Mouse (Mus musculus) frontal cortex, adult 2 months (tissue): ENCODE measurements around the gene Npr2. TPM values are rescaled to one million over a fixed set of nuclear protein-coding genes. Genes with fewer than 3 reads are reported as not detected.
A peak's percentile ranks its signal among the peaks of the same experiment; 100 is the strongest.
"Not testable (repeated sequence)": the region's sequence is repeated elsewhere in the genome, so short reads cannot be mapped to it uniquely, and the experiment has no call there.

Experiments used
- DNase-seq, 2 experiments: peaks; one replicate each; pipeline ENCODE4 v3.0.0; 2022; ENCODE audit warnings: low spot score in 1 of 2; ENCODE audit errors: extremely low spot score in 1 of 2
- polyA plus RNA-seq: library from polyadenylated mRNA; depleted of rRNA; stranded (reverse); fragments of >200 nt; gene quantifications from 2 replicates; pipeline ENCODE4 v1.2.3, GENCODE M21; 2012; rRNA removed

The Npr2 gene
- 119 and 122 TPM in 2 replicates for polyA plus RNA-seq

DNA sequence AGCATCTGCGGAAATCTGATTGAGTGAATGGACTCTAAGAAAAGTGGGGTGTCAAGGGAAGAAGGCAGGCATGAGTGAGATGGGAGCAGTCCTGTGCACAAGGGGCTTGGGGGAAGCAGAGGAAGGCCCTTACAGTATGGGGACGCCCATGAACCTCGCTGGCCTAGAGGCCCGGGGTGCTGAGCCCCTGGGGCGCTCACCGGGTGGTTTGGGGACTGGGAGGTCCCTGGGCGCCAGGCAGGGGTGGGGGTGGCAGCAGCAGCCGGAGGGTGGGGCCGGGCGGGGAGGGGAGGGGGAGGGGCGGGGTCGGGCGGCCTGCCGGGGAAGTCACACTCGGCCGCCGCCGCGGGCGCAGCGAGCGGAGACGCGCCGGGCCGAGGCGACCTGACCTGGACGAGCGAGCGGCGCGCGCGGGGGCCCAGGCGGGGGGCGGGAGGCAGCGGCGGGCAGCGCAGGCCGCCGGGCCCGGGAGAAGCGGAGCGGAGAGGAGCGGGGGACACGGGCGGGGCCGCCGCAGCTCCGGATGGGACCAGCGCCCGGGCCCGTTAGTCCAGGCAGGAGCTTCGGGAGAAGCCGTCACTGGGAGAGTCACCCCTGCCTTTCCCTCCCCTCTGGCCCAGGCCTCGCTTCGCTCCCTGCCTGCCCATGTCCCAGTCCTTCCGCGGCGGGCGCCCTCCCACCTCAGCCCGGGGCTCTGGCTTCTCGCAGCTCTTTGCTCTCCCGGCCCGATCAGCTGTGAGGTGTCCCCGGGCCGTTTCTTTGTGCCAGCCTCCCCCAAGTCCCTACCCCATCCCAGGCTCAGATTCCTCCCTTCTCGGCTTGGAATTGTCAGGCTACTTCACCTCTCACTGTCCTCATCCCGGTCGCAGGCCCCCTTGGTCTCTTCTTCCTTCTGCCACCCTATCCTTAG, at the start of gene Npr2:
Gene Npr2 (plus strand): TSS at position 890 of the 910 bp plus-strand sequence.
- DNase-seq: peak in 1 of 2 experiments; percentile 25

DNA sequence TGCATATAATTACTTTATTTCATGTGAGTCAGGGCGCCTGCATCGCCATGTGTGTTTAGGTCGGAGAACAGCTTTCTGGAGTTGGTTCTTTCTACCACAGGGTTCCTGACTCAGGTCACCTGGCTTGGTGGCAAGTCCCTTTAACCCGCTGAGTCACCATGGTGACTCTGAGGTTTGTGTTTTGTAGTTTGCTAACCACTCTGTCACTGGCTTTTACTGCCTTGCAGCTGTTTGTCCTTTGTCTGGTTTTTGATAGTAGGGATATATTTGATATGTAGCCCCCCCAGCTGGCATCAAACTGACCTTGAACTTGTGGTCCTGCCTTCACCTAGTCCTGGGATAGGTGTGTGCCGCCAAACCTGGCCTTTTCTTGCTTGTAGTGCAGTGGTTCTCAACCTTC, 49.5 kb upstream of the Npr2 start:
- no peak for DNase-seq

- no peak for DNase-seq
These were observed 48.3 kb upstream of the Npr2 start for GRCm38 (mm10) chr4:43583421-43583820.

DNA sequence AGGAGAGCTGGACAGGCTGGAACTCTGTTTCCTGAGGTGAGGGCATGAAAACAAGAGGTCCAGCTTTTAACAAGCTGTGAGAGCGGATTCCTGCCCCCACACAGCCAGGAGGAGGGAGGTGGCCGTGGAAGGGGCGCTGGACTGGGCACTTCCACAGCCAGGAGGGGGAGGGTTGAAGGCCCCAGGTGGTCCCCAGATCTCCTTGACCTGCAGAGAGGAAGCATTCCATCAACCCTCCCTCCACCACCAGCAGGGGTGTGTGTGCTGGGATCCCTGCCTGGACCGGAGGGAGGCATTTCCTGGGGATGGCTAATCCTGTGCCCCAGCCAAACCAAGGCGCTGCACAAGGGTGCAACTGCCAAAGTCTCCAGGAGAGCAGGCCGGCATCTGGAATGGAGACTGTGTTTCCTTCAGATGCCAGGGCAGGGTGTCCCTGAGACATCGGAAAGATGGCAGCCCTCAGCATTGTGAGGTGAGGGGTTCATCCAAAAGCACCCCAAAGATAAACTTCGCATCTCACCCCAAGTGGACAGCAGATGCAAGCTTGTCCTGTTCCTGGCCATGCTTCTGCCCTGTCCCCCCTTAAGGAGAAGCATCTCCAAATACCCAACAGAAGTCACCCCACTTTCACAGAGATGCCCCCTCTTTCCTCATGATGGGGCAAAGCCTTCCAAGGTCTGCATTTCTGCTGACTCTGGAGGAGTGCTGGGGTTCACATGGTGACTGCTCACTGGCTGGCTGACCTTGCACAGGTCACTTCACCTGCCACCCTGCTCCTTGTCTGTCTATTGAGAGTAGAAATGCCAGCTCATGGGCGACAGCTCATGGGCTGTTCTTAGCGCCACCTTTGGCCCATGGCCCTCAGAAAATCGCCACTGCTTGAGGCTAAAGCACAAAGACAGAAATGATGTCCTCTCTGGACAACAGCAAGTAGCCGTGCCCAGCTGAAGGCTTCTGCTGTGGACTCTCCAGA, 47.0 kb upstream of the Npr2 start, which contains the start of gene Msmp:
Gene Msmp (minus strand): TSS at position 51 of the 973 bp plus-strand sequence.
- DNase-seq: no peak

- DNase-seq: no peak
These were observed 46.1 kb upstream of the Npr2 start for GRCm38 (mm10) chr4:43585682-43586081.

GRCm38 (mm10) chr4:43586411-43586810, 45.3 kb upstream of the Npr2 start:
- no peak for DNase-seq

DNA sequence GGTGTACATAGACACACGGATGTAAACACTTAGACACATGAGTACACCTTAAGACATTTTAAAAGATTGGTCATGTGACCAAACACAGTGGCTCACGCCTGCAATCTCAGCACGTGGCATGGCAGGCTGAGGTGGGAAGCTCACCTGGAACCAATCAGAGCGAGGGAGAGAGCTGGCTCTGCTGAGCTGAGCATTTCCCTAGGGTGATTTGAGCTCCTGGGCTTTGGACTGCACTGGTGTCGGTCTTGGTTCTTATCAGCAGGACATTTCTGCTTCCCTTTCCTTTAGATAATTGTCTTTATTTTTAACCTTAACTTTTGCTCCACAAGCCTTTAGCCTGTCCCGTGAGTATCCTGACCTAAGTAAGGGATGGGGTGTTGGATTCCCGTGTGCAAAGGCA, 44.1 kb upstream of the Npr2 start:
- DNase-seq: no peak

DNA sequence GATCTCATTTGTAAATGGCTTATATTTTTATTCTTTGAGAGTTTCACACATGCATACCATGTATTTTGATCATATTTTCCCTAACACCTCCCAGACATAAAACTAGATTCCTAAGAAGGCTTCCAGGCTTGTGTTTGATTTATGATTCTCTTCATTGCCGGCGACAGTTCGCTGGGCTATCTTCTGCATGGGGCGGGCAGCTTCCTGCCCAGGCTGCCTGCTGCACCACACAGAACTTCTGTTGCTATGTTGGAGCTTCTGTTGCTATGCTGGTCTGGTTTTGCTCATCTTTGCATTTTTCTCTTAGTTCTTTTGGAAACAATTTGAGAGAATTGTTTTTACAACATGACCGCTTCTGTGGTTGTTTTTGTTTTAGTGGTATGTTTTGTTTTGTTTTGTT, 40.2 kb upstream of the Npr2 start:
- peak in 1 of 2 experiments; percentile 28 for DNase-seq

DNA sequence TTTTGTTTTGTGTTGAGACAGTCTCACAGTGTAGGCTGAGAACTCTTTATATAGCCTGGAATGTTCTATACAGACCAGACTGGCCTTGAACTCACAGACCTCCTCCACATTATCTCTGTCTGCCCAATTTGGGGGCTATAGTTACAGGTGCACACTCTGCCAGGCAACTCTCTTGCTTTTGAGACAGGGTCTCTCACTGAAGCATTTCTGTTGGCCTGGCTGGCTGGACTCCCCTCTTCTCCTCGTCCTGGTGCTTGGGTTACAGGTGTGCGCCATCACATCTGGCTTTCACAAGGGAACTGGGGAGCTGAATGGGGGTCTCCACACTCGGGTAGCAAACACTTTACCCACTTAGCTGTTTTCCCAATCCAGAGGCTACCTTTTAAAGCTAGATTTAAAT, 39.8 kb upstream of the Npr2 start:
- no peak for DNase-seq

DNA sequence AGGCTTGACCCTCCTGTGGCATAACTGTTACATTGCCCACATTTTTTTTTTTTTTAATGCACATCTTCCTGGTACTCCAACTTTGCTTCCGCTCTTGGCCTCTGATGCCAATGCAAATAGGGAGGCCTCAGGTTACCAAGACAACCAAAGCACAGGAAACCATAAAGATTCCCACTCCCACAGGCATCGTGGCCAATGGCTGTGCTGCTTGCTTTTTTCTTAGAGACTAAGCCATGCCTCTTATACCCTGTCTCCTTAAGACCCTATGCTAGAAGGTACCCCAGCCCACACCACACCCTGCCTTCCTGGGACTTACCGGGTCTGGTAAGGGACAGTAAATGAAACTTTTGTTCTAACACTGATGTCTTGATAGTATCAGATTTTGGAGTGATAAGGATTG, 38.3 kb upstream of the Npr2 start:
- DNase-seq: no peak

DNA sequence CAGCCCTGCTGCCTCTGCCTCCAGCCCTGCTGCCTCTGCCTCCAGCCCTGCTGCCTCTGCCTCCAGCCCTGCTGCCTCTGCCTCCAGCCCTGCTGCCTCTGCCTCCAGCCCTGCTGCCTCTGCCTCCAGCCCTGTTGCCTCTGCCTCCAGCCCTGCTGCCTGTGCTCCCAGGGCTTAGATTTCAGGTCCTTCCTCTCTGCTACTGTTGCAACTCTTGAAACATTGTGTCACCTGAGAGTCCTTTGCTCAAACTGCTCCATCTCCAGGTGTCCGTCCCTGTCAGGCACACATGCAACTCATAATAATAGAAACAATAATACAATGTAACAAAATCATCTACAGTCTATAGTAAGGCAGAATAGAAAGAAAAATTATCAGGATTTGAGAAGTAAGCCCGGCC, 35.1 kb upstream of the Npr2 start:
- DNase-seq: not testable (repeated sequence)

GRCm38 (mm10) chr4:43598200-43598599, 33.5 kb upstream of the Npr2 start:
- no peak for DNase-seq

- DNase-seq: no peak
These were observed 32.9 kb upstream of the Npr2 start for GRCm38 (mm10) chr4:43598650-43599380.

DNA sequence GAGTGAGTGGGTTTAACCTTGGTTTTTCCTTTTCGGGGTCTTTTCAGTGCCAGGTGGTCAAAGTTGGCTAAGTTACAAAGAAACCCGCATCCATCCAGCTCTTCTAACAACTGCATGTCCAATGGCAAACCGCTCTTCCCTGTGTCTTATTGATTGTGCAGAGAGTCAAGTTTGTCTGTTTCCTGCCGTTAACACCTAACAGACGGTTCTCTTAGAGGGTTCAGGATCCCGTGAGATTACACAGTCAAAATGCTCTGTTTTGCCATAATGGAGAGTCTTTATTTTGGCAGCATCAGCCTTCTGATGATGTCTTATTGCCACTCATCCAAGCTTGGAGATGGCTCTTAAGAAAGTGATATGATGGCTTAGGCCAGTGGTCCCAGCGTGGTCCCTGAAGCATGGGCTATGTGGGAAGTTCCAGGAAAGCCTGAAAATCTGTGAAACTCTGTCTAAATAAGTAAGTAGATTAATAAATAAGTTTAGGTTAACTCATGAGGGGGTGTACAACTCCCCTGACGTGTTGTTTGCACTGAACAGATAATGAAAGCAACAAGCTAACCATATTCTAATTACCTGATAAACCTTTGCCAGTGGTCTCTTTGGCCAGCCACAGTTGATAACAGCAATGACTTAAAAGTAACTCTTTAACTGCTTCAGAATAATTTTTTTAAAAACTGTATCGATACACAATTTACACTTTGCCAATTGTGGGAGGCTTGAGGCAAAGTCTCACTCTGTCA, 31.4 kb upstream of the Npr2 start:
- no peak for DNase-seq

GRCm38 (mm10) chr4:43604099-43604498, 27.6 kb upstream of the Npr2 start:
- no peak for DNase-seq

GRCm38 (mm10) chr4:43604751-43605685, 26.7 kb upstream of the Npr2 start:
- no peak for DNase-seq

GRCm38 (mm10) chr4:43612534-43612933, 19.2 kb upstream of the Npr2 start:
- no peak for DNase-seq

- no peak for DNase-seq
These were observed 18.5 kb upstream of the Npr2 start for GRCm38 (mm10) chr4:43613060-43613730.
